Mouse (Mus musculus): ENCODE measurements at regions not wholly inside any gene's neighbourhood (a gene's known extent, or its start where the extent isn't known, plus 50 kb on each side); places are given as distances from the start of the nearest gene placed in this dataset.

DNA sequence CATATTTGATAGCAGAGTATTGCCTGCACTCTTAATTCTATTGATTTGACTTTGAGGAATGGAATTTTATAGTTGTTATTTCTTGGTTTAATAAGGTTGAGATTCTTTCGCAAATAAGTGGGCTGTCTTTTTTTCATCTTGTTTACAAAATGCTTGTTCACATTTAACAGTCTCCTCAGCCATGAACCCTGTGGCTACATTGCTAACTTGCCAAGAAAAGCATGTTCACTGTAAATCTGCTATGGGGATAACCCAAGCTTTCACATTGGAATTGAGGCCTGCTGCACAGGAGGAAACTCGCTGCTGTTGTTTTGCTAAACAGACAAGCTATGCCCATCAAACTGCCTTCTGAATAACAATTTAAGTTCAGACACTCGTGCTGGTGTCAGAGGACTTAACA lies 564.6 kb upstream of the Fam92a start:
- DNase-seq = no peak
- H3K4me3 ChIP-seq = no peak overlapping the region
- TF ChIP-seq CTCF (IDR thresholded peaks at IDR 0.05) = no peak
- no peak overlapping the region for H3K27ac ChIP-seq
- intact Hi-C loops (cut with DNase I) = no loop called here

DNA sequence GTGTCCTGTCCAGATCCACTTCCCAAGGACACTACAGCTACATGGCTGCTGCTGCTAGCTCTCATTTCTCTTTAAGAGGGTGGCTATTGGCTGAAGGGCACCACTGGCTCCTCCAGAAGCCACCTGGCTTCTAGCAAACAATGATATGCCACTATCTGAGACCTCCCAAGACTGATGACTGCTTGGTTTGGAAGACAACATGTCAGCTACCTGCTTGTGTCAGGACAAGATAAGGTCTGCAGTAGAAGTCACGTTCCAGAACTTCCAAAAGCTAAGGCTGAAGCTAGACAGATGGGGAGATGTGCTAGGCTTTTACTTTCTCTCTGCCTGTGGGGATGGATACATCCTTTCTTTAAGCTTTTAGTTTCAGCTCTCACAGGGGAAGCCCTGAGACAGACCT lies 528.4 kb upstream of the Fam92a start:
- no peak overlapping the region for H3K27ac ChIP-seq

DNA sequence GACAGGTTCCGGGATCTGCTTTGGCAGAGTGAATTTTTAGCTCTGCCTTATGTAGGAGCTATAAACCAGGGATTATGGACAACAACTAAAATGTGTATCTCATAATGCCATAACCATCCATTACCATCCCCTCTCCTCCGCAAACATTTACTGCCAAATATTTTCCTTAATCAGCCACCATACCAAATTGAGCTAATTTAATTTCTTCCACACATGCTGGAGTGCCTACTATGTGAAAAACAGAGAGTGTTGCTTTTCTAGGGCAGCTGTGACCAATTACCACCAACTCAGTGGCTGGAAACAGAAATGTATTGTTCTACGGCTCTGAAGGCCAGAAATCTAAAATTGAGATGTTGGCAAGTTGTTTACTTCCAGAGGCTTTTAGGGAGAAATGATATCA lies 506.0 kb upstream of the Fam92a start:
- intact Hi-C loops (cut with DNase I) = no loop called here
- DNase-seq = no peak
- no peak overlapping the region for H3K27ac ChIP-seq
- no peak overlapping the region for H3K4me3 ChIP-seq
- no peak for TF ChIP-seq CTCF (IDR thresholded peaks at IDR 0.05)

More for the DNA sequence above, 528.4 kb upstream of the Fam92a start:
- no peak for DNase-seq
- TF ChIP-seq CTCF (IDR thresholded peaks at IDR 0.05) = no peak
- intact Hi-C loops (cut with DNase I) = no loop called here
- H3K4me3 ChIP-seq = no peak overlapping the region

DNA sequence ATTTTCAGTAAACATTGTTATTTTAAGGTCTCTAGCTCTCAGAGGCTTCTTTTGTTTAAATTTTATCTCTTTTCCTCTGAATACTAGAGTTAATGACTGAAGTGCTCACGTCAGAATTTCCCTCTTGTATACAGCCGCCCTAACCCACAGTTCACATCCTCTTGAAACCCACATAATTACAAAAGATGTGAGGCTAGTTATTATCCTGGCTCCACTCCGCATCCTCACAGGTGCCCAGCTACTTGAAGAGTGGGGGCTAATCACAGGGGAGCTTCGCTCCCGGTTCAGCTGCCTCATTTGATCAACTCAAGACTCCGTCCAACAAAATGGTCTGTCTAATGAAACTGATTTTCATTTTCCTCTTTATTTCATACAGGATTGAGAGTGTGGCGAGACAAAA lies 499.6 kb upstream of the Fam92a start:
- Histone ChIP-seq H3K27ac (no peak overlapping the region), H3K4me3 (no peak overlapping the region)
- DNase-seq = no peak
- intact Hi-C loops (cut with DNase I) = no loop called here
- TF ChIP-seq CTCF (IDR thresholded peaks at IDR 0.05) = no peak

DNA sequence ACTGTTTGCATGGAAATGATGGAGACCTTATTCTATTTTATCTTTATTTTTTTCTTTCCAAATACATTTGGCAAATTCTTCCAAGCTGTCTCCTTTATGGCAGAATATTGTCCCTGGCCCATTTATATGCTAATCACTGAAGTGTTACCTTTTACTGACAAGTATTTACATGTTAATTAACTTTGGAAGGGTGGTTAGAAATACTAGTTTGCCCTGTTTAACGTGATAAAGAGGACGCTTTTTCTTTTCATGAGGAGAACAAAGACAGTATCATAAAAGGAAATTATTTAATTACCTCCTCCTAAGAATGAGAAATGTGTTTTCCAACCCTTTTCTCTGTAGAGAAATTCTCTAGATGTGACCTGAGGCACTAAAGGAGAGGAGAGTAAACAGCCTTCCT lies 491.4 kb upstream of the Fam92a start:
- intact Hi-C loops (cut with DNase I) = no loop called here
- H3K27ac ChIP-seq = no peak overlapping the region
- TF ChIP-seq CTCF (IDR thresholded peaks at IDR 0.05) = no peak

DNA sequence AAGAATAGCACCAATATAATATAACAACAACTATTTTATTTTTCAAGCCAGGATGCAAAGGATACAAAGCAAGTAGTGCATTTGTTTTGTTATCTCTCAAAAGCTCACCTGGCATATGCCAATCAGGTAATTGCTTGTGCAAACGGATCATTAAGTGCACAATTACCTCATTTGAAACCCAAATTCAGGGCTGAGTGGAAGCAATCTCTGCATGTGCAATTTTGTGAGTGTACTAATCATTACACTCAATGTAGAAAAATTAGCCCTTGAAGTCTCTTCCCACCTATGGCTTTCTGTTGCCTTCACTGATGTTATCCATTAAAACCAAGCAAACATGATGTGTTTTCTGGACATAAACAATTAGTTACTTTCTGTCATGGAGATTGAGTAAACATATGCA lies 490.9 kb upstream of the Fam92a start:
- intact Hi-C loops (cut with DNase I) = no loop called here
- Histone ChIP-seq H3K27ac (no peak overlapping the region), H3K4me3 (no peak overlapping the region)
- no peak for DNase-seq
- no peak for TF ChIP-seq CTCF (IDR thresholded peaks at IDR 0.05)

More for the DNA sequence above, 491.4 kb upstream of the Fam92a start:
- H3K4me3 ChIP-seq = no peak overlapping the region
- no peak for DNase-seq

DNA sequence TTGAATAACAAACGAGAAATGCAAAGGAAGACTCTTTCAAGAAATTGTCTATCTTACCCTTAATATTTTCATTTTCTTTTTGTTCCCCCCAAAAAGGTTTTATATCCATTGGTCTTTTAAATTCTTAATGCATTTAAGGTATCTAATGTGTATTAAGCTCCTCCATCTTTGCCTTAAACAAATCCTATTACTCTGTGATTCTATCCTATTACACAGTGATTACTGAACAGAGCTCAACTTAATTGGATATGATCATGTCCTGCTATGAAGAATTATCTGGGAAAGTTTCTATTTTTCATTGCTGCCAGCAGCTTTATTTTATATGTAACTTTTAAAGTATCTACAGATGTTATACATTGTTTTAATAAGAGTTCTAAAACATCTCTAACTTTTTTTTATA lies 487.3 kb upstream of the Fam92a start:
- Histone ChIP-seq H3K4me3 (no peak overlapping the region), H3K27ac (no peak overlapping the region)
- TF ChIP-seq CTCF (IDR thresholded peaks at IDR 0.05) = no peak
- intact Hi-C loops (cut with DNase I) = no loop called here
- no peak for DNase-seq

DNA sequence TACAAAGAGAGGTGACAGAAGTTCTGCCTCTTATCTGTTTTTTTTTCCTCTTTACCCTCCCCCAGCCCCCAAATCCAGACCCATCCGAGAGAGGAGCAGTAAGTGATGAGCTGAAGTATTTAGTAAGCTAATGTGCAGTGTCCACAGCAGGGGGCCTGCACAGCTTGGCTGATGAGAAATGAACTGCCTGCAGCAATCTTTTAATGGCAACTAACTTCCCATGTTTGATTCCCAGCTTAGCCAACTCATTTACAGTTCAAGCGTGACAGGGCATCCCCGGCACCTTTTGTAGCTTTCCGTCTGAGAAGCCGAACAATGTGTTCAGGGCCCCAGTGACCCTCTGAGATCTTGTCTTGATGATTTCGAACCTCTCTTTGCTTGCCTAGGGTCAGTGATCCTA lies 486.8 kb upstream of the Fam92a start:
- no peak for TF ChIP-seq CTCF (IDR thresholded peaks at IDR 0.05)
- H3K4me3 ChIP-seq = no peak overlapping the region
- DNase-seq = no peak
- intact Hi-C loops (cut with DNase I) = no loop called here
- H3K27ac ChIP-seq = no peak overlapping the region

DNA sequence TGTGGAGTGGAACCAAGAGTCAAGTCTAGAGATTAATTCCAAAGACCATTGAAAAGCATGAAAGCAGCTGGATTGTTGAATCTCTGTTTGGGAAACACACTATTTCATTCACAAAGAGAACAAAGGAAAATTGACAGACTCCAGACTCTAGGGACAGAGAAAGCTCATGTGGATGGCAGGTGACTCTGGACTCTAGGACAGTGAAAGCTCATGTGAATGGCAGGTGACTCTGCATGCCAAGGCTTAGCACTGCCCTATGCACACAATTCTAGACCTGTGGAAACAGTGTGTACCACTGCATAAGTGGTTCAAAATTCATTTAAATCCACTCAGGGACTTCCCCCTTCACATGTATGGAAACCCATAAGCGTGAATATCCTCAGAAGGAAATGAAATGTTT lies 486.0 kb upstream of the Fam92a start:
- no peak for DNase-seq
- TF ChIP-seq CTCF (IDR thresholded peaks at IDR 0.05) = no peak
- Histone ChIP-seq H3K4me3 (no peak overlapping the region), H3K27ac (no peak overlapping the region)
- intact Hi-C loops (cut with DNase I) = no loop called here

DNA sequence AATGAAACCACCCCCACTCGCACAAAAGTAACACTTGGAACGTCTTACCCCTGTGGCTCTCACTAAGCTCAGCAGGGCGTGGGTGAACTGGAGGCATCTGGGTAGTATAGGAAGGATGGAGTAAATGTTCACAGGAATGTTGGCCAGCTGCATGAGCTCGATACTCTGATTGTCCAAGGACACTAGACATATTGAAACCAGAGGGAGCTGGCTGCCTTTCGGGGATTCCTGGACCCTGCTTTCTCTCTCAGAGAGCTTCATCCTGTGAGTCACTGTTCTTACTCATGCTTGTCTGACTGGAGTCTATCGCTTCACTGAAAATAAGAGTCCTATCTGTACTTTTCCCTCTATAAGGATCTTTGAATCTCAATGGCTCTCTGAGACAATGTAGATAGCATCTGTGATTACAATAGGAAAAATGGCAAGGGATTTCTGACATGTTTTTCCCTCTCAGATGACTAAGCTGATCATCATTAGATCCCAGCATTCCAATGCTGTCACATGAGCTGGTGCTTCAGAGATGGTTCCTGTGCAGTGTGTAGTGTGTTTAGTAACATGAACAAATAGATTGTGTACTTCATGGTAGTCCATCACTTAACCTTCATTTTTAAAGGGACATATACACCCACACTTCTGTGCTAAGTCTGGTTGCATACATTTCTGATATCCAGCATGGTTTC lies 485.2 kb upstream of the Fam92a start:
- H3K27ac ChIP-seq = no peak overlapping the region
- DNase-seq = peak; percentile 22
- intact Hi-C loops (cut with DNase I) = no loop called here
- no peak for TF ChIP-seq CTCF (IDR thresholded peaks at IDR 0.05)
- peak overlapping the region; percentile 37 for H3K4me3 ChIP-seq

DNA sequence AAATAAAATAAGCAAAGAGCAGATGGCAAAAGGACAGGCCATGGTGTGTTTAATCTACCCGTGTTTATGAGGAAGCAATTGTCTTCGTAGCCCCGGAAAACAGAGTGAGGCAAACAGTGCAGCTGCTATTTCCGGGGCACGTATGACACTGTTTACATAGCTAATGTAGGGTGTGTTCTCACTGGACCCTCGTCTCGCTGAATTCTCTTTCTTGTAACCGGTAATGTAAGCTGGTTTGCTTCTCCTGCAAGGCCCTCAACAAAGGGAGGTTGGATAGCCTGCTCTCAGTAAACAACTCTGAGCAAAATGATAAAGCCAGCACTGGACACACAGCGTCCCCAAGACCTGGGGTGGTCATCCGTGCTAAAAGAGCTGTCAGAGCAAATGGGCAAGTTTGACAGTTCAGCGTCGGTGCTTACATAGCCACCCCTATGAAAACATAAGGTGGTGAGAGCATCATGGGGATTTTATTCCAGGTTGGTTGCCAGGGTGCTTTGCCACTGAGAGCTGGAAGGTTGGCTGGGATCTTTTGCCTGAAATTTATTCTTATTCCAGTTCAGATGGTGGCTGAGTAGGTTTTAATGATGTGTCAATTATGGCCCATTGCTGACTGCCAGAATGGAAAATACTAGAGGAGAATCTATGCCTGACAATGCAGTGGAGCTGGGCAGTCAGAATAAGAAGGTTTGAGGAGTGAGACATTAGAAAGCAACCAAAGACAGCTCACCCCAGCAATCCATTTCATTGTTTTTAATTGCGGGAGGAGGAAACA lies 483.8 kb upstream of the Fam92a start:
- no peak for DNase-seq
- intact Hi-C loops (cut with DNase I) = no loop called here
- TF ChIP-seq CTCF (IDR thresholded peaks at IDR 0.05) = no peak
- Histone ChIP-seq H3K4me3 (peak overlapping the region; percentile 2; the same call in 1 of the 2 replicates), H3K27ac (no peak overlapping the region)

DNA sequence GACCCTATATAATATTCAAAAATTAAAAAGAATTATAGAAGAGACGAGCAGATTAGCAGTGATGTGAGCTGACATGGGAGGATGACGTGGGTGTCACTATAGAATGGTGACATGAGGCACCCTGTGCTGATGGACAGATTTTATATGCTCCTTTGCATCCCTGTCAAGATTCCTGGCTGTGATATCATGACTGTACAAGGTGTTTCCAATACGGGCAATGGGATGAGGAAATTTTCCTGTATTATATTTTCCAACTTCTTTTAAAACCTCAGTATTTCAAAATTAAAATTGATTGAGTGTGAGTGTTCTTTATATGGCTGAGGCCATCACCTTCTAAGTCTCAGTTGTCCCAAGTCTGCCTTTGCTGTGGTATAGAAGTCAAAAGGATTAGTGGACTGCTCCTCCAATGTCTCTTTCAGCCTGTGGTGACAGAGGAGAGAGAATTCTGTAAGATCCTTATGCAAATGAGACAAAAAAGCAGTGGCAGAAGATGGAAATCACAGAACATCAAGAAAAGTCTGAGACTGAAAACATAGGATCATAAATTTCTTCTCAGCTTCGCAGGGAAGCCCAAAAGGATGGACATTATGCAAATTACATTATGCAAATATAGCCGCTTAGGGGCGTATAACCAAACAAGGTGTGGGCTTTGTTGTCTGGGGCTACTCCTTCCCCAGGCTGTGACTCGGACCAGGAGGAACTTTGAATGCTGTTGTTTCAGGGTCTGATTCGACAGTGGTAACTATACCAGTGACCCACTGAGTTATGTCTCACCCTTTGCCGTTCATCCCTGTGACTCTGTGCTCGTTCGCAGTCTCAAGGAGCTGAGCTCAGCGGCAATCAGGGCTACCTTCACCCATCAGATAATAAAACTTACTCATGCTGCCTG lies 483.0 kb upstream of the Fam92a start:
- TF ChIP-seq CTCF (IDR thresholded peaks at IDR 0.05) = no peak
- Histone ChIP-seq H3K27ac (no peak overlapping the region), H3K4me3 (peak overlapping the region; percentile 2; the same call in 1 of the 2 replicates)
- intact Hi-C loops (cut with DNase I) = no loop called here
- DNase-seq = no peak

DNA sequence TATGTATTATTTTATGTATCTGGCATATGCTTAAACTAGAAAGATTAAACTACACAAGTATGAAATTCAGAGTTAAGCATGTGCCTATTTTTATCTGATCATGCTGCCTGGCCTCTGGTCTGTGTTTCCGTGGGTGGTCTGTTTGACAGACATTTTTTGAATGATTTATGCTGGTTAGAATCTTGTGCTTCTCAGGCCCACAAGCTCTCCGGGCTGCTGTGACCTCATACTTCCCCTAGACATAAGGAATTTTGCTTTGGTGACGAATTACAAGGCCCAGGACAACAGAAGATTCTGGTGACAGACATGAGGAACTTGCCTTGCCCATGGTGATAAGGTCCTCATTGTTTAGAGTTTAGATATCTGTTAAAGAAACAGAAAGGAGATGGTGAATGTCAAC lies 475.9 kb upstream of the Fam92a start:
- no peak overlapping the region for H3K4me3 ChIP-seq
- no peak for DNase-seq
- H3K27ac ChIP-seq = no peak overlapping the region
- TF ChIP-seq CTCF (IDR thresholded peaks at IDR 0.05) = no peak
- intact Hi-C loops (cut with DNase I) = no loop called here

Data from gastrocnemius, adult 2 months (tissue).